Mouse (Mus musculus): ENCODE data around the gene Stk32b. TPM values are rescaled to one million over a fixed set of nuclear protein-coding genes. Genes with fewer than 3 reads are reported as not detected.

Stk32b gene
- polyA plus RNA-seq, 1 experiment from 2014 or later: 13.4 TPM

DNA sequence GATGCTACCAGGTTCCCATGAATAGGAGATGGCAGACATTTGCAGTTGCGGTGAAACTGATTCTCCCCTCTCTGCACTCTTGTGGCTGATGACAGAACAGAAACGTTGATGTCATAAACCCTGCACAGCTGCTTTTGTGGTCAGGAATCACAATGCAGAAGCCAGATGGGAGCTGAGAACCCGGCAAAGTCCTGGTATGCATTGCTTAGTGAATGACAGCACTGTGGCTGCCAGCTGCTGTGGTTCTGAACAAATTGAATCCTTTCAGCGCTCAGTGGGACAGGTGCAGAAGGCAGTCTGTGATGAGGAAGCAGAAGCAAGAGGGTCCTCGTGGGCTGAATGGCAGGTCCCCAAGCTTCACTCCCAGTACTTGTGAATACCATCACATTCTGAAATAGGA is 247.9 kb downstream of the Stk32b start:
- H3K27ac ChIP-seq: no peak overlapping the region
- no peak overlapping the region for H3K4me2 ChIP-seq (replicated peaks)
- no peaks in the 10 kb centered on the region for H3K4me1 ChIP-seq
- WGBS: 76% methylated on average over 5 of the region's 5 CpGs
- no peaks in the 10 kb centered on the region for H3K9me3 ChIP-seq
- H3K36me3 ChIP-seq: no peaks in the 10 kb centered on the region
- no peak overlapping the region for H3K9ac ChIP-seq
- H3K4me3 ChIP-seq: no peak overlapping the region
- H3K27me3 ChIP-seq (replicated peaks): no peaks in the 10 kb centered on the region
- ATAC-seq (ENCODE audit: low FRiP score, low read depth): no peak

DNA sequence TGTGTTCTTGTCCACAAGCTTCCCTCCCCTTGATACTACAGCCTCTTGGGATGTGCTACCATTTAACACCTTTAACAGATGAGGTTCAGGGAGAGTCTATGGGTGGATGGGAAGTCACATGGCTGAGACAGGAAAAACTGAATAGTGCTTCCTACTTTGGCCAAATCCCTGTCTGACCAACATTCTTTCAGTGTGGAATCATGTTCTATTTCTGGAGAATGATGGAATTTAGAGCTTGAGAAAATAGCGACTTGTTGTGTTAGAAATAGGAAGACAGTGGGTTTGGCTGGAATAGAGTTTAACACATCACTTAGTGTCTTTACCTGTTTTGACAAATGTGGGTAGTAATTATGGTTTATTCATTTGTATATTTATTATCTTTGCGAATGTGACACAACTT is 249.3 kb downstream of the Stk32b start:
- H3K36me3 ChIP-seq: no peaks in the 10 kb centered on the region
- H3K4me2 ChIP-seq (replicated peaks): no peak overlapping the region
- H3K9me3 ChIP-seq: no peaks in the 10 kb centered on the region
- H3K9ac ChIP-seq: no peak overlapping the region
- WGBS: 92% methylated on average over 2 of the region's 2 CpGs
- H3K27ac ChIP-seq: no peak overlapping the region
- H3K4me3 ChIP-seq: no peak overlapping the region
- no peaks in the 10 kb centered on the region for H3K4me1 ChIP-seq
- ATAC-seq (ENCODE audit: low FRiP score, low read depth): no peak
- H3K27me3 ChIP-seq (replicated peaks): no peaks in the 10 kb centered on the region

DNA sequence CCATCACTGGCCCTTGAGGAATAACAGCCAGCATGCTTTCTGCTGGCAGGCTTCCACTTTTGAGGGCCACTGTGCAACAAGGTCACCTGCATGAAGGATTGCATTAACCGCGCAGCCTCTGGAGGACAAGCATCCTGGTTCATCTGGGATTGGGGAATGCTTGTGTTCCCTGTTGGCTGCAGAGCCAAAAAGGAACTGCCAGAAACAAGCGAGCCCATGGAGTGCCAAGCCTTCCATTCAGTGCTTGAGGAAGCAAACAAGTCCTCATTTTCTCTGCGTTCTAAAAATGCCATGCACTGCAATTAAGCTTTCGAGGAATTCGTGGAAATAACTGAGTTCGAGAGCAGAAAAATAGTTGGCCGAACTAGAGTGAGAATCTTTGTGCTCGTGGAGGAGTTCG is 251.5 kb downstream of the Stk32b start:
- H3K27ac ChIP-seq: no peak overlapping the region
- WGBS: 91% methylated on average over 10 of the region's 10 CpGs
- no peaks in the 10 kb centered on the region for H3K9me3 ChIP-seq
- no peak overlapping the region for H3K4me3 ChIP-seq
- no peak for ATAC-seq (ENCODE audit: low FRiP score, low read depth)
- H3K27me3 ChIP-seq (replicated peaks): no peaks in the 10 kb centered on the region
- H3K36me3 ChIP-seq: no peaks in the 10 kb centered on the region
- no peaks in the 10 kb centered on the region for H3K4me1 ChIP-seq
- H3K4me2 ChIP-seq (replicated peaks): no peak overlapping the region
- H3K9ac ChIP-seq: no peak overlapping the region

DNA sequence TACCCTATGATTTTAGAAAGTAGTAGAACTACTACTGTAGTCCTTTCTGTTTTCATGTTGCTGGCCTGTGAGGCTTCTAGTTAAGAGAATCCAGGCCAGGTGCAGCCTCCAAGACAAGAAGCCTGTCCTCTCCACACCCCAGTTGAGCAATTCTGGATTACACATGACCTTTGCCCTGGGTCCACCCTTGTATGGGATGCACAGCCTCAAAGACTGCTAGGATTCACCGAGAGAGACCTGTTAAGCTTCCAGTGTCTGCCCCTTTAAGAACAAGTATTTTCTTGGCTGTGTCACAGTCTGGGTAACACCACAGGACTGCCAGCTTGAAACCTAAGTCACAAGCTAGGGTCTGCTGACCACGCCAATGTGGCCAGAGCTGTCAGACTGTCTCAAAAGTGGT is 258.7 kb downstream of the Stk32b start:
- Histone ChIP-seq H3K9me3 (no peaks in the 10 kb centered on the region), H3K4me2 (replicated peaks) (no peak overlapping the region), H3K9ac (no peak overlapping the region), H3K27ac (no peak overlapping the region), H3K27me3 (replicated peaks) (no peaks in the 10 kb centered on the region), H3K4me1 (no peaks in the 10 kb centered on the region), H3K36me3 (no peaks in the 10 kb centered on the region), H3K4me3 (no peak overlapping the region)
- ATAC-seq (ENCODE audit: low FRiP score, low read depth): no peak
- 76% methylated on average over 2 of the region's 2 CpGs for WGBS

DNA sequence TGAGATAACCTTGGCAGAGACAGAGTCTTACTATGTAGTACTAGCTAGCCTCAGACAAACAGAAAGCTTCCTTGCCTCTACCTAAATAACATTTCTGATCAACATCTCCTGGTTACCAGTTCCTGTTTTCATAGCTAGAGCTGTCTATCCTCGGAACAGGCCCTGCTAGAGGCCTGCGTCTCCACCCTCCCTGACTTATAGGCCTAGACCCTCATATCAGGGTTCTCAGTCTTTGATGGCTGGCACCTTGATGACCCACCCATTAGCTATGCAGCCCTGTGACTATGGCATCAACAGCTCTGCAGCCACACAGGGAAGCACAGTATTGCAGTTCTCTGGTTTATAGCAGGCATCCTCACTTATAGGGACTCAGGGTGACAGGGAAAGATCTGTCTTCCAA is 259.1 kb downstream of the Stk32b start:
- Histone ChIP-seq H3K9me3 (no peaks in the 10 kb centered on the region), H3K9ac (no peak overlapping the region), H3K27ac (no peak overlapping the region), H3K4me2 (replicated peaks) (no peak overlapping the region), H3K4me3 (no peak overlapping the region), H3K27me3 (replicated peaks) (no peaks in the 10 kb centered on the region), H3K4me1 (no peaks in the 10 kb centered on the region), H3K36me3 (no peaks in the 10 kb centered on the region)
- 90% methylated on average over 2 of the region's 2 CpGs for WGBS
- no peak for ATAC-seq (ENCODE audit: low FRiP score, low read depth)

DNA sequence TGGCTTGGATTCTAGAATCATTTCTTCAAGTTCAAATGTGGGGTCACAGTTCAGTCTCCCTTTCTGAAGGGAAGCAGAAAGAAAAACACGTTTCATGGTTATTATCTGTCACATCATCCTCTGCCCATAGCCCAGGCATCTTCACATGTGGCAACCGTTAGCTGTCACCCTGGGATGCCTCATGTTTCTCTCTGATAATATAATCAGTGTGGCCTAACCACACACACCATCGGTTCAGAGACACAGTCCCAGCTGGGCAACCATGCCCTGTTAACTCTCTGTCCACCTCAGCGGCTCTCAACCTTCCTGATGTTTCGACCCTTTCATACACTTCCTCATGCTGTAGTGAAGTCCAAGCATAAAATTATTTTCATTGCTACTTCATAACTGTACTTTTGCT is 259.8 kb downstream of the Stk32b start:
- Histone ChIP-seq H3K4me3 (no peak overlapping the region), H3K27me3 (replicated peaks) (no peaks in the 10 kb centered on the region), H3K27ac (no peak overlapping the region), H3K9me3 (no peaks in the 10 kb centered on the region), H3K36me3 (no peaks in the 10 kb centered on the region), H3K4me1 (no peaks in the 10 kb centered on the region), H3K9ac (no peak overlapping the region), H3K4me2 (replicated peaks) (no peak overlapping the region)
- ATAC-seq (ENCODE audit: low FRiP score, low read depth): no peak
- 88% methylated on average over 5 of the region's 5 CpGs for WGBS

DNA sequence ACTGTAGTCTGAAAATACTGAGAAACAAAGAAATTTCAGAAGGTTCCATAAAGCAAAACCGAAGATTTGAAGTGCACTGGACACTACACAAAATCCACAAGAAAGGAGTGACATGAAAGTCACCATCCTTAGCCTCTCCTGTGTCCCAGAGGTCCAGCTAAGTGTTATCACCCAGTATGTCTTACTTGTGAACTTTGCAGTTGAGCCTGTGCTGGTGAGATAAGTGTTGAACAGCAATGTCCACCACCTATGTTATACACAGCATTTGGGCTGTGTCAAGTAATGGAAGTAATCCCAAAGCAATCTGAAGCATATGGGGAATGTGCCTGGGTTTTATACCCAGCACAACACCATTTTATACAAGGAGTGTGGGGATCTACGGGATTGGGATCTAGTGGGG is 260.4 kb downstream of the Stk32b start:
- no peaks in the 10 kb centered on the region for H3K4me1 ChIP-seq
- no peak overlapping the region for H3K4me2 ChIP-seq (replicated peaks)
- H3K9me3 ChIP-seq: no peaks in the 10 kb centered on the region
- H3K27ac ChIP-seq: no peak overlapping the region
- H3K4me3 ChIP-seq: no peak overlapping the region
- no peaks in the 10 kb centered on the region for H3K36me3 ChIP-seq
- no peak overlapping the region for H3K9ac ChIP-seq
- 67% methylated on average over 2 of the region's 2 CpGs for WGBS
- no peaks in the 10 kb centered on the region for H3K27me3 ChIP-seq (replicated peaks)
- ATAC-seq (ENCODE audit: low FRiP score, low read depth): no peak

DNA sequence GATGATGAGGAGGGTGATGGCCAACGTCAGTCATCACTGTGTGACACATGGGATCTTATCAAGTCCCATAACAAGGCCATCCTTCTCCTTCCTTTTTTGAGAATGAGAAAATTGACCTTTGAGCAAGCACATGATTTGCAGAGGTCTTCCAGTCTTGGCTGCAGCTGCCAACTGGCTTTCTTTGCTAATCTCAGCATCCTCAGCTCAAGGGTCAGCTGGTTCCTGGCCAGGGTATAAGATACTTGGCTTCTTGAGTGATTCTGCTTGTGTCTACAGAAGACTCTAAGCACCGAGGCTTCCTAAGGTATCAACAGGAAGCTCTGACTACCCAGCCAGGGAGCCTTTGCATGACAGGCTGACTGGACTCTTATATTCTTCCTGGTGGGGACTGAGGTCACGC is 269.4 kb downstream of the Stk32b start:
- 85% methylated on average over 3 of the region's 3 CpGs for WGBS
- H3K4me3 ChIP-seq: no peak overlapping the region
- no peaks in the 10 kb centered on the region; the same call in 1 of the 2 replicates for H3K9me3 ChIP-seq
- no peak overlapping the region for H3K9ac ChIP-seq
- H3K4me1 ChIP-seq: no peaks in the 10 kb centered on the region
- no peak overlapping the region for H3K4me2 ChIP-seq (replicated peaks)
- no peaks in the 10 kb centered on the region for H3K27me3 ChIP-seq (replicated peaks)
- no peak for ATAC-seq (ENCODE audit: low FRiP score, low read depth)
- no peaks in the 10 kb centered on the region for H3K36me3 ChIP-seq
- no peak overlapping the region for H3K27ac ChIP-seq

DNA sequence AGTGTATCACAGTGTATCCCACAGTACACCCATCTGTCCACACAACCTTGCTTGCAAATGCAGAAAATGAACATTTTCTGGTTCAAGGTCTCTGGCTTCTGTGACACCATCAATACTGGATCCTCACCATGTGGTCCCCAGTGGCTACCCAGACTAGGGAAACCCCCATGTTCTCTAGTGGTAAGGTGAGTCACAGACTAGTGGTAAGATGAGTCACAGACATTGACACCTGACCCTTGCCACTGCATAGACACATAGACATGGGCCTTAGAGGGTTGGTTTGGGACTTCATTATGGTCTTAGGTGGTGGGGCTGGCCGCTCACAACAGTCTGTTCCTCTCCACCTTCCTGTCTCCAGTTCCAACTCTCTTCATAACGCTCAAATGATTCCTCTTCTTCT is 274.2 kb downstream of the Stk32b start:
- Histone ChIP-seq H3K4me3 (no peak overlapping the region), H3K9me3 (no peaks in the 10 kb centered on the region; the same call in 1 of the 2 replicates), H3K4me1 (no peaks in the 10 kb centered on the region), H3K4me2 (replicated peaks) (no peak overlapping the region), H3K36me3 (no peaks in the 10 kb centered on the region), H3K27ac (no peak overlapping the region), H3K27me3 (replicated peaks) (no peaks in the 10 kb centered on the region), H3K9ac (no peak overlapping the region)
- 72% methylated on average over 2 of the region's 2 CpGs for WGBS
- ATAC-seq (ENCODE audit: low FRiP score, low read depth): no peak

DNA sequence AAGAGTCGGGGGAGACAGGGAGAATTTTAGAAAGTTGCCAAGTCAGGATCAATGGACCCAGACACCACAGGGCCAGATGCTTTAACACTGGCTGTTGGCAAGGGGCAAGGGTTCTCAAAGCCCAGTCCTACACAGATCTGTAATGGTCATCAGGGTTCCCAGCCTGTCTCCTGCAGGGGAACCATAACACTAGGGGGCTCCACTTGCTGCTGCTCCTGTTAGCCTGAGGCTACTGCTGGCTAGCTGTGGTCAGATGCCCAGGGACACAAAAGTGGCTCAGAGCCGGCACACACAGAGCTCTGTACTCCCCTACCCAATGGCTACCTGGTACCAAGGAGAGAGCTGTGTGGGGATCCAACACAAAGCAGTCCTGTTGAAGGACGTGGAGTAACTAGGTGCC is 281.6 kb downstream of the Stk32b start:
- Histone ChIP-seq H3K36me3 (no peaks in the 10 kb centered on the region), H3K4me2 (replicated peaks) (no peak overlapping the region), H3K9ac (no peak overlapping the region), H3K27ac (no peak overlapping the region), H3K9me3 (no peaks in the 10 kb centered on the region), H3K4me1 (no peaks in the 10 kb centered on the region), H3K27me3 (replicated peaks) (no peaks in the 10 kb centered on the region), H3K4me3 (no peak overlapping the region)
- no peak for ATAC-seq (ENCODE audit: low FRiP score, low read depth)
- WGBS: 78% methylated on average over 3 of the region's 3 CpGs

DNA sequence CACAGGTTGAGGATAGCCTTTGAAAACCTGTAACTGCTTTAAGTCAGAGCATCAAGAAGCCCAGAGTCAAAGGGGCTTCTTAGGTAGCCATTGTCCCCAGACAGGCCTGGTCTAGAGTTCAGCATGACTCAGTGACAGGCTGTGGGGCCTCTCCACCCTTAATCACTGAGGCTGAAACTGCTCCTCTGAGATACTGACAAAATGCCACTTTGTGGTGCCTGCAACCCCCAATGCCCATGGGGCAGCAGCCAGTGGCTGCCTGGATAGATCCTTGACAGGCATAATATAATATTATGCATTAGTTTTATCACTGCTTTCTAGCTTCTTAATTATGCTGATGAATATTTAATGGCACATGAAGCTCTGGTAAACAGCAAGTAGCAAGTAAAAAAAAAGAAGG is 289.8 kb downstream of the Stk32b start:
- H3K9ac ChIP-seq: no peak overlapping the region
- no peak overlapping the region for H3K4me2 ChIP-seq (replicated peaks)
- H3K4me3 ChIP-seq: no peak overlapping the region
- ATAC-seq (ENCODE audit: low FRiP score, low read depth): no peak
- no peaks in the 10 kb centered on the region for H3K9me3 ChIP-seq
- H3K27ac ChIP-seq: no peak overlapping the region
- no peaks in the 10 kb centered on the region for H3K36me3 ChIP-seq
- H3K4me1 ChIP-seq: no peaks in the 10 kb centered on the region
- no peaks in the 10 kb centered on the region for H3K27me3 ChIP-seq (replicated peaks)

DNA sequence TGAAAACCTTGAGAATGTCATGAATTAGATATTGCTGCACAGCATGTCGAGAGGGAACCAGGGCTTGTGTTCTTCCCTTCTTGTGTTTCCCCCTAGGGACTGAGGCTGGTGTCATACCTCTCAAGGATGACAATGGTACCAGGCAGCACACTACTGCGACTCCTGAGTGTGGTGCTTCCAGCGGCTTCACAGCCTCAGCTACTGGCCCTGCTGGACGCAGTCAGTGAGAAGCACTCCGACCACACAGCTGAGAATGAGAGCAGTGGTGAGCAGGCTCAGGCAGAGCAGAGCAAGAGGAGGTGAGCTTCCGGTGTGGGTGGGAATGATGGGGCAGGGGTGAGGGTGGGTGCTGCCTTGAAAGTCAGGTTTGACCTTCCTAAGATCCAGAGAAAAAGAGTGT is 297.9 kb downstream of the Stk32b start:
- Histone ChIP-seq H3K4me2 (replicated peaks) (no peak overlapping the region), H3K9me3 (no peaks in the 10 kb centered on the region), H3K27ac (no peak overlapping the region), H3K4me1 (no peaks in the 10 kb centered on the region), H3K9ac (no peak overlapping the region), H3K36me3 (no peaks in the 10 kb centered on the region), H3K4me3 (no peak overlapping the region), H3K27me3 (replicated peaks) (no peaks in the 10 kb centered on the region)
- no peak for ATAC-seq (ENCODE audit: low FRiP score, low read depth)
- 80% methylated on average over 6 of the region's 6 CpGs for WGBS
